Mouse (Mus musculus): Measurements from ENCODE around the gene Lrrc8b. TPM values are rescaled to one million over a fixed set of nuclear protein-coding genes. Genes with fewer than 3 reads are reported as not detected.

Lrrc8b gene
- polyA plus RNA-seq, 1 experiment from 2014 or later: 13.3 TPM

DNA sequence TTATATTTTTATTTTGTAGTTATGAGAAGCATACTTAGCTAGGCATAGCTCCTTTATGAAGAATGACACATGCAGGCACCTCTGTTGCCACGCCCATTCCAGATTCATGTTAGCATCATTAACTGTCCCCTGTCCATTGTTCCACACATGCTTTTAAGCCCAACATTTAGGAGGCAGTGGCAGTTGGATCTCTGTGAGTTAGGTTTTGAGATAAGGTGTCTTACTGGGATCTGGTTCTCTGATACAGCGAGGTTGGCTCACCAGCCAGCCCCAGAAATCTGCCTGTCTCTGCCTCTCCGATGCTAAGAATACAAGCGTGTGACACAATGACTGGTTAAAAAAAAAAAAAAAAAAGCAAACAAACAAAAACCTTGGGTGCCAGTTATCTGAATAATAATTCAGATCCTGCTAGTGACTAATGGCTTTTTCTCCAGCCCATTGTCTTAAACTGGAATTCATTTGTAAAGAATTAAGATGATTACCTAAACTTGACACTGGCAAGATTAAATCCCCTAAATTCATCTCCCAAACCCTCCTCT lies 110.6 kb downstream of the Lrrc8b start:
- Histone ChIP-seq H3K27ac (no peak overlapping the region), H3K27me3 (no peaks in the 10 kb centered on the region), H3K9ac (no peak overlapping the region), H3K4me1 (0 out of 2 replicates have a peak, but pooled peaks cover under 1% of the 10 kb centered on the region), H3K36me3 (peaks cover 10% of the 10 kb centered on the region; the same call in 1 of the 2 replicates), H3K4me2 (replicated peaks) (no peak overlapping the region), H3K4me3 (no peak overlapping the region), H3K9me3 (replicated peaks) (no peaks in the 10 kb centered on the region)
- WGBS: 85% methylated on average over 4 of the region's 4 CpGs
- no peak for ATAC-seq (ENCODE audit: low FRiP score)

DNA sequence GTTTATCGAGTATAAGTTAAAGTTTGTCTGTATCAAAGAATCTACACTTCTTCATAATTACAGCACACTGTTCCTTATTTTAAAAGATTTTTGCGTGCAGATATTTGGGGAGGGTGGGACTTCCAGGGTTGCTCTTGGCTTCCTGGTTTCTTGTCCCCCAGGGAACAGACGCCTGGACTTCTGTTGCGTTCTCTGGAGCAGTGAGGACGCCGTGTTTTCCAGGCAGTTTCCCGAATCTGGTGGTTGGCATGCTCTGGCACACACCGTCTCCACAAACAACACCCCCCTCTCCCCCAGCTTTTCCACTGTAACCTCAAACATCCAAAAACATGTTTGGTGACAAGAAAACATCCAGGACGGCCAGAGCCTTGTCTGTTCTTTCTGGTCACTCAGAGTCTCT lies 111.2 kb downstream of the Lrrc8b start:
- Histone ChIP-seq H3K4me1 (no peaks in the 10 kb centered on the region), H3K27ac (no peak overlapping the region), H3K4me3 (no peak overlapping the region), H3K9ac (no peak overlapping the region), H3K4me2 (replicated peaks) (no peak overlapping the region), H3K27me3 (no peaks in the 10 kb centered on the region), H3K9me3 (replicated peaks) (no peaks in the 10 kb centered on the region), H3K36me3 (peaks cover 10% of the 10 kb centered on the region; the same call in 1 of the 2 replicates)
- WGBS: 87% methylated on average over 9 of the region's 9 CpGs
- no peak for ATAC-seq (ENCODE audit: low FRiP score)

DNA sequence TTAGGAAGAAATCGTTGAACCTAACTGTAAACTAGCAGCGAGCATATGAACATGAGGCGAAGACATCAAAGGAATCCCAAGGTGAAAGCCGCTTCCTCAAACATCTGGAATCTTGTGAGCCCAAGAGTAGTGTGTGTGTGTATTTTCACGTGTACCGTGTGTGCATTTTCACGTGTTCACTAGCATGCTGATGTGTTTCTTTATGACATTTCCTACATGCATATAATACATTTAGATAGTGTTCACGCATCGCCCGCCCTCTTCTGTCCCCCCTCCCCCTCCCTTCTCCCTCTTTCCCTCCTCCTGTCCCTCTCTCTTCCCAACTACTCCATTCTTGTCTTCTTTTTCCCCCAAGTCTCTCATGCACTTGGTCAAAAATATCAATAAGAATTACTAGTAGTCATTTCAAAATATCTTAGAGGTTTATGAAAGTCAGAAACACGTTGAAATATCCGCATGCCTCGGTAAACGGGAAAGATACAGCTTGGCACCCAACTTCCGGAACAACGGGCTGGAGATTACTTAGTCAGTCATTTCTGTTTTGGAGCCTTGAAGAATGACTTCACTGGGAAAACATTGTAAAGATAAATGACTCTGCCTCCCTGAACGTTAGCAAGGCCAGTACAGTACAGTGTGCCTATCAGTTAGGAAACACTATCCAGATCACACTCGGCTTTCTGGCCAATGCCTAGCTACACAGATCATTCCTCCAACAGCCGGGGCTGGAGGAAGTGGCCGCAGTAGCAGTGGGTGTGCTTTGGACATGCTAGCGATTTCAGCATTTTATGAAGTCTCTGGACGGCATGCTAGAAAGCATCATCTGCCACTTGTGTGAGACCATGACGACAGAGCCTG lies 112.1 kb downstream of the Lrrc8b start:
- no peak overlapping the region for H3K9ac ChIP-seq
- WGBS: 91% methylated on average over 23 of the region's 23 CpGs
- H3K4me1 ChIP-seq: no peaks in the 10 kb centered on the region
- no peak overlapping the region for H3K4me3 ChIP-seq
- no peaks in the 10 kb centered on the region for H3K27me3 ChIP-seq
- H3K9me3 ChIP-seq (replicated peaks): no peaks in the 10 kb centered on the region
- H3K36me3 ChIP-seq: peaks cover 10% of the 10 kb centered on the region; the same call in 1 of the 2 replicates
- ATAC-seq (ENCODE audit: low FRiP score): no peak
- no peak overlapping the region for H3K27ac ChIP-seq
- no peak overlapping the region for H3K4me2 ChIP-seq (replicated peaks)

GRCm38 (mm10) chr5:105530576-105530975 lies 115.0 kb downstream of the Lrrc8b start:
- 78% methylated on average over 6 of the region's 6 CpGs for WGBS

DNA sequence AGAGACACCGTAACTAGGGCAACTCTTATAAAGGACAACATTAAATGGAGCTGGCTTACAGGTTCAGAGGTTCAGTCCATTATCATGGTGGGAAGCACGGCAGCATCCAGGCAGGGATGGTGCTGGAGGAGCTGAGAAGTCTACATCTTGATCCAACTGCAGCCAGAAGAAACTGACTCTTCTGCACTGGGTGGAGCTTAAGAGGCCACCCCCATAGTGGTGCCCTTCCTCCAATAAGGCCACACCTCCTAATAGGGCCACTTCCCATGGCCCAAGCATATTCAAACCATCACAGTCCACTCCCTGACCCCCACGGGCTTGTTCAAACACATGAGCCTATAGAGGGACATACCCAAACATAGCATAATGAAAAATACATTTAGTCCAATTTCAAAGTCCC lies 119.6 kb downstream of the Lrrc8b start:
- Histone ChIP-seq H3K27me3 (no peaks in the 10 kb centered on the region), H3K4me2 (replicated peaks) (no peak overlapping the region), H3K9ac (no peak overlapping the region), H3K27ac (no peak overlapping the region), H3K4me1 (no peaks in the 10 kb centered on the region; the same call in 1 of the 2 replicates), H3K36me3 (no peaks in the 10 kb centered on the region), H3K4me3 (no peak overlapping the region), H3K9me3 (replicated peaks) (no peaks in the 10 kb centered on the region)
- no peak for ATAC-seq (ENCODE audit: low FRiP score)
- WGBS: 96% methylated on average over 3 of the region's 3 CpGs

More at GRCm38 (mm10) chr5:105530576-105530975, 115.0 kb downstream of the Lrrc8b start:
- Histone ChIP-seq H3K36me3 (peaks cover 10% of the 10 kb centered on the region; the same call in 1 of the 2 replicates), H3K4me1 (no peaks in the 10 kb centered on the region), H3K9ac (no peak overlapping the region), H3K27ac (no peak overlapping the region), H3K9me3 (replicated peaks) (no peaks in the 10 kb centered on the region), H3K27me3 (no peaks in the 10 kb centered on the region), H3K4me3 (no peak overlapping the region), H3K4me2 (replicated peaks) (no peak overlapping the region)
- ATAC-seq (ENCODE audit: low FRiP score): no peak

- Histone ChIP-seq H3K9me3 (replicated peaks) (no peaks in the 10 kb centered on the region), H3K4me1 (no peaks in the 10 kb centered on the region; the same call in 1 of the 2 replicates)
- WGBS: 92% methylated on average over 2 of the region's 2 CpGs
Measured at GRCm38 (mm10) chr5:105536172-105536571, 120.6 kb downstream of the Lrrc8b start.

GRCm38 (mm10) chr5:105537101-105537723 lies 121.6 kb downstream of the Lrrc8b start:
- no peak for ATAC-seq (ENCODE audit: low FRiP score)
- WGBS: 65% methylated on average over 11 of the region's 11 CpGs

More at GRCm38 (mm10) chr5:105536172-105536571, 120.6 kb downstream of the Lrrc8b start:
- ATAC-seq (ENCODE audit: low FRiP score): no peak
- Histone ChIP-seq H3K27me3 (no peaks in the 10 kb centered on the region), H3K27ac (no peak overlapping the region), H3K36me3 (peaks cover 1% of the 10 kb centered on the region; the same call in 1 of the 2 replicates), H3K4me3 (no peak overlapping the region), H3K4me2 (replicated peaks) (no peak overlapping the region), H3K9ac (no peak overlapping the region)

More at GRCm38 (mm10) chr5:105537101-105537723, 121.6 kb downstream of the Lrrc8b start:
- Histone ChIP-seq H3K27ac (no peak overlapping the region), H3K36me3 (peaks cover 5% of the 10 kb centered on the region; the same call in 1 of the 2 replicates), H3K4me1 (no peaks in the 10 kb centered on the region; the same call in 1 of the 2 replicates), H3K9ac (no peak overlapping the region), H3K4me3 (no peak overlapping the region), H3K4me2 (replicated peaks) (no peak overlapping the region), H3K9me3 (replicated peaks) (no peaks in the 10 kb centered on the region), H3K27me3 (no peaks in the 10 kb centered on the region)

Other genes starting within 250 kb of the Lrrc8b start
- 0.40 and 0.61 TPM in 2 replicates for gene Gbp10, start 176.2 kb upstream of the Lrrc8b start, polyA plus RNA-seq (2016; fragmentation: Nextera tagmentation; extraction: Ambion mirVana)
- gene Gm43302, start 122.1 kb upstream of the Lrrc8b start, polyA plus RNA-seq (2016; fragmentation: Nextera tagmentation; extraction: Ambion mirVana): 0.08 TPM in 1 of 2 replicates, not detected in the other
- gene Gbp6, start 122.1 kb upstream of the Lrrc8b start, polyA plus RNA-seq (2016; fragmentation: Nextera tagmentation; extraction: Ambion mirVana): 1.7 and 2.7 TPM in 2 replicates
- gene Lrrc8c, start 103.6 kb downstream of the Lrrc8b start, polyA plus RNA-seq (2016; fragmentation: Nextera tagmentation; extraction: Ambion mirVana): 13.4 and 15.8 TPM in 2 replicates

All from hindbrain, embryonic 12.5 days (tissue).